Mouse (Mus musculus) embryonic facial prominence, embryonic 11.5 days (tissue): ENCODE measurements around the gene Atxn7l3b. TPM values are rescaled to one million over a fixed set of nuclear protein-coding genes. Genes with fewer than 3 reads are reported as not detected.

ENCODE experiments used
- ATAC-seq: fragments of 200-750 bp; cut with Nextera tagmentation; replicated peaks from 2 replicates; pipeline ENCODE4 v1.8.0; 2017; ENCODE audit warnings: low read depth; ENCODE audit not compliant: insufficient number of reproducible peaks, low FRiP score, low TSS enrichment
- DNase-seq: peaks from one replicate; pipeline ENCODE4 v3.0.0-alpha.2; 2015; ENCODE audit warnings: low spot score
- H3K27ac ChIP-seq: fragments of 300-500 bp; sonication (generic); replicated peaks from 2 replicates; pipeline ENCODE4 v1.5.1; 2014; ENCODE audit warnings: mild to moderate bottlenecking, low read depth, low read length, control low read depth
- H3K27me3 ChIP-seq: fragments of 300-500 bp; sonication (generic); 2 replicates; pipeline ENCODE4 v1.6.1; 2014; ENCODE audit warnings: mild to moderate bottlenecking, low read length, moderate library complexity, mixed read lengths; ENCODE audit not compliant: control insufficient read depth, insufficient read depth
- H3K36me3 ChIP-seq: fragments of 300-500 bp; sonication (generic); replicated peaks from 2 replicates; pipeline ENCODE4 v1.6.1; 2014; ENCODE audit warnings: low read depth, mild to moderate bottlenecking, low read length, moderate library complexity, mixed read lengths; ENCODE audit not compliant: control insufficient read depth, insufficient read depth
- H3K4me1 ChIP-seq: fragments of 300-500 bp; sonication (generic); 2 replicates; pipeline ENCODE4 v1.6.1; 2014; ENCODE audit warnings: low read length, mixed read lengths; ENCODE audit not compliant: control insufficient read depth, insufficient read depth
- H3K4me2 ChIP-seq: fragments of 300-500 bp; sonication (generic); 2 replicates; pipeline ENCODE4 v1.6.1; 2014; ENCODE audit warnings: low read depth, mild to moderate bottlenecking, control low read depth, low read length, moderate library complexity
- H3K4me3 ChIP-seq: fragments of 300-500 bp; sonication (generic); 2 replicates; pipeline ENCODE4 v1.5.1; 2014; ENCODE audit warnings: low read depth, low read length, control low read depth
- H3K9ac ChIP-seq: fragments of 300-500 bp; sonication (generic); replicated peaks from 2 replicates; pipeline ENCODE4 v1.6.1; 2014; ENCODE audit warnings: mild to moderate bottlenecking, control low read depth, low read length
- H3K9me3 ChIP-seq: fragments of 300-500 bp; sonication (generic); replicated peaks from 2 replicates; pipeline ENCODE4 v1.6.1; 2016; ENCODE audit warnings: mild to moderate bottlenecking, low read length, inconsistent platforms, mixed read lengths; ENCODE audit not compliant: control insufficient read depth
- WGBS: fragments of 180-500 bp; shearing (Covaris S2); extraction: QIAGEN DNeasy Blood & Tissue Kit; methylation state at CpG from one replicate; pipeline ENCODE4 v1.1.7; 2014; 5-methylcytosine and 5-hydroxymethylcytosine counted together
- polyA plus RNA-seq: library from polyadenylated mRNA; unstranded; fragments of >200 nt; fragmentation: Nextera tagmentation; extraction: Ambion mirVana; gene quantifications from 2 replicates; pipeline ENCODE4 v1.2.1, GENCODE M21; 2014

Atxn7l3b gene
- polyA plus RNA-seq, 1 experiment from 2014 or later, result 250 TPM

- no peak overlapping the region for H3K4me2 ChIP-seq
- DNase-seq, result no peak
- H3K9me3 ChIP-seq, result no peaks in the 10 kb centered on the region
- no peak overlapping the region for H3K9ac ChIP-seq
- 72% methylated on average over 9 of the region's 9 CpGs for whole genome bisulfite sequencing
- ATAC-seq, result no peak
- H3K27ac ChIP-seq, result no peak overlapping the region
- no peaks in the 10 kb centered on the region for H3K4me1 ChIP-seq
- no peaks in the 10 kb centered on the region for H3K36me3 ChIP-seq
- H3K4me3 ChIP-seq, result no peak overlapping the region
- H3K27me3 ChIP-seq, result no peaks in the 10 kb centered on the region
Observed at GRCm38 (mm10) chr10:112884064-112884463, 44.7 kb downstream of the Atxn7l3b start.

GRCm38 (mm10) chr10:112883688-112884004 is 45.2 kb downstream of the Atxn7l3b start:
- no peak for DNase-seq
- H3K4me1 ChIP-seq, result no peaks in the 10 kb centered on the region
- H3K9ac ChIP-seq, result no peak overlapping the region
- H3K27ac ChIP-seq, result no peak overlapping the region
- no peaks in the 10 kb centered on the region for H3K36me3 ChIP-seq
- H3K4me3 ChIP-seq, result no peak overlapping the region
- H3K4me2 ChIP-seq, result no peak overlapping the region
- H3K9me3 ChIP-seq, result no peaks in the 10 kb centered on the region
- WGBS, result 38% methylated on average over 3 of the region's 3 CpGs
- no peak for ATAC-seq
- no peaks in the 10 kb centered on the region for H3K27me3 ChIP-seq

GRCm38 (mm10) chr10:112882789-112883687 is 45.8 kb downstream of the Atxn7l3b start:
- no peak overlapping the region for H3K9ac ChIP-seq
- H3K36me3 ChIP-seq, result no peaks in the 10 kb centered on the region
- H3K9me3 ChIP-seq, result no peaks in the 10 kb centered on the region
- WGBS, result 38% methylated on average over 6 of the region's 6 CpGs
- no peaks in the 10 kb centered on the region for H3K4me1 ChIP-seq
- H3K27ac ChIP-seq, result no peak overlapping the region
- DNase-seq (no peak), ATAC-seq (no peak)
- H3K27me3 ChIP-seq, result no peaks in the 10 kb centered on the region
- no peak overlapping the region for H3K4me3 ChIP-seq
- no peak overlapping the region for H3K4me2 ChIP-seq

- DNase-seq (no peak), ATAC-seq (no peak)
- H3K9me3 ChIP-seq, result no peaks in the 10 kb centered on the region
- no peaks in the 10 kb centered on the region for H3K36me3 ChIP-seq
- H3K27me3 ChIP-seq, result no peaks in the 10 kb centered on the region
- no peak overlapping the region for H3K9ac ChIP-seq
- WGBS, result 90% methylated on average over 3 of the region's 3 CpGs
- no peak overlapping the region for H3K4me2 ChIP-seq
- H3K27ac ChIP-seq, result no peak overlapping the region
- H3K4me3 ChIP-seq, result no peak overlapping the region
- H3K4me1 ChIP-seq, result no peaks in the 10 kb centered on the region
Observed at GRCm38 (mm10) chr10:112882149-112882548, 46.7 kb downstream of the Atxn7l3b start.

GRCm38 (mm10) chr10:112876655-112877393 is 52.0 kb downstream of the Atxn7l3b start:
- ATAC-seq (no peak), DNase-seq (no peak)
- Histone ChIP-seq H3K27me3 (no peaks in the 10 kb centered on the region), H3K27ac (no peak overlapping the region), H3K36me3 (no peaks in the 10 kb centered on the region), H3K4me3 (no peak overlapping the region), H3K4me1 (no peaks in the 10 kb centered on the region), H3K9me3 (no peaks in the 10 kb centered on the region), H3K4me2 (no peak overlapping the region), H3K9ac (no peak overlapping the region)
- WGBS, result 75% methylated on average over 1 of the region's 1 CpGs
